Mouse (Mus musculus): Measurements from ENCODE around the gene Ccdc103. TPM values are rescaled to one million over a fixed set of nuclear protein-coding genes. Genes with fewer than 3 reads are reported as not detected.

Gene Ccdc103
- not detected for total RNA-seq (2021)
- long read RNA-seq, experiment 1: 0 reads
- long read RNA-seq, experiment 2: 0 reads

- H3K4me3 ChIP-seq: peak within 1 kb of the TSS; percentile 95
- peak; percentile 92 for DNase-seq
- peak within 1 kb of the TSS; percentile 100 for H3K27ac ChIP-seq
- intact Hi-C loops (cut with DNase I): no loop called here
- no peak for TF ChIP-seq CTCF (IDR thresholded peaks at IDR 0.05)
Observed at GRCm38 (mm10) chr11:102880585-102881313, at the start of gene Ccdc103, which contains the start of gene Eftud2. Gene Ccdc103, plus strand, starts transcription at chr11:102881204. Gene Eftud2, minus strand, starts transcription at chr11:102880985.

DNA sequence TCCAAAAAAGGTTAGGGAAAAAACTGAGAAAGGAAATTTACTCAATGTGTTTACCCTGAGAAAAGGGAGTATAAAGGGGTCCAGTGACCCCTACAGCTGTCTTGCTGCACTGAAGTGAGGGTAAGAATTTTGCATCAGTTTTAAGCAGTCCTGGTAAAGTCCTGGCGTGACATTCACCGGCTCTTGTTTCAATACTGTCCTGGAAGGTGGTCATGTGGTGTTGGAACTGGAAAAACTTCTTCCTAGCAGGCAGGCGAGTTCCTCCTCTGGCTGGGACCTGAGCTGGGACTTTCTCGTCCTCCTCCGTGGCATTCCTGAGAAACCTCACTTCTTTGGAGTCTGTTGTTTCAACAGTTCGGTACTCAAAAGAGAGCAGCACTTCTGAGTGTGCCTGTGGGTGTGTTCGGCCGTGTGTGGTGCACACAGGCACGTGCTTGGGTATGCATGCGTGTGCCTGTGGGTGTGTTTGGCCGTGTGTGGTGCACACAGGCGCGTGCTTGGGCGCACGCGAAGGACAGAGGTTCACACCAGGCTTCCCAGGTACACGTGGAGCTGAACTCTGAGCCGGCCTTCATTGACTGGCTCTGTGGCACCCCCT is 48.2 kb upstream of the Ccdc103 start:
- DNase-seq: no peak
- intact Hi-C loops (cut with DNase I): no loop called here
- no peak overlapping the region for H3K4me3 ChIP-seq
- no peak for TF ChIP-seq CTCF (IDR thresholded peaks at IDR 0.05)
- peak overlapping the region; percentile 38 for H3K27ac ChIP-seq

DNA sequence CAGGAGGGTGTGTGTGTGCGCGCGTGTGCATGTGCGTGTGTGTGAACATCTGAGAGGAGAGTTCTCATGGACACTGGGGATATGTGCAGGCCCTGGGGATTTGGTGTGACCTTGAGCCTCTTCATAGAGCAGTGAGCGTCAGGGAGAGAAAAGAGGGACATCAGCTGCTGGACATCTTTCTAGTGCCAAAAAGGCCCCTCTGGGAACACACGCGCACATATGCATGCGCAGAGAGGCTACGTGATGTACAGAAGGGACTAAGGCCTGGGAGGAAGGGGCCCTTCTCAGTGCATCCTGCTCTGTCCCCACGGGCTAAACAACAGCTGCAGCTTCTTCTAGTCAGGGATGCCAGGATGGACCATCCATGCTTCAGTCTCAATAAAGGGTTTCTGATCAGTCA is 46.8 kb upstream of the Ccdc103 start:
- no peak overlapping the region for H3K4me3 ChIP-seq
- intact Hi-C loops (cut with DNase I): no loop called here
- no peak for TF ChIP-seq CTCF (IDR thresholded peaks at IDR 0.05)
- no peak for DNase-seq
- H3K27ac ChIP-seq: peak overlapping the region; percentile 62

DNA sequence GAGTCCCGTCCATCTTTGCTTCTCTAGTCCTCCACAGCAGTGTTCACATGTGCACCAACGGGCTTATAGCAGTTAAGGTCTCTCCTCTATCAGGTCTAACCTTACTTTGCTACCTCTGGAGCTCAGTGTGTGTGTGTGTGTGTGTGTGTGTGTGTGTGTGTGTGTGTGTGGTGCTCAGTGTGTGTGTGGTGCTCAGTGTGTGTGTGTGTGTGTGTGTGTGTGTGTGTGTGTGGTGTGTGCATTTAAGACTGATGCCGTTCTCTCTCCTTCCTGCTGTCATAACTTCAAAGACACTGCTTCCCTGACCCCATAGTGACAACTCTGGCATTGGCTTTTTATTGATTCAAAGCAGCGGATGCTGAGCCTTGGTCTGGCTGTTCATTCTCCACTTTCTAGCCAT is 45.5 kb upstream of the Ccdc103 start, which contains the start of gene Higd1b:
Gene Higd1b (plus strand): TSS at position 301 of the 400 bp plus-strand sequence.
- no peak for TF ChIP-seq CTCF (IDR thresholded peaks at IDR 0.05)
- no peak for DNase-seq
- Histone ChIP-seq H3K4me3 (peak within 1 kb of the TSS; percentile 29), H3K27ac (peak within 1 kb of the TSS; percentile 72)
- intact Hi-C loops (cut with DNase I): no loop called here

- peak overlapping the region; percentile 29 for H3K4me3 ChIP-seq
- DNase-seq: no peak
- H3K27ac ChIP-seq: peak overlapping the region; percentile 72
- intact Hi-C loops (cut with DNase I): no loop called here
- TF ChIP-seq CTCF (IDR thresholded peaks at IDR 0.05): no peak
Observed at GRCm38 (mm10) chr11:102836146-102836545, 44.9 kb upstream of the Ccdc103 start.

DNA sequence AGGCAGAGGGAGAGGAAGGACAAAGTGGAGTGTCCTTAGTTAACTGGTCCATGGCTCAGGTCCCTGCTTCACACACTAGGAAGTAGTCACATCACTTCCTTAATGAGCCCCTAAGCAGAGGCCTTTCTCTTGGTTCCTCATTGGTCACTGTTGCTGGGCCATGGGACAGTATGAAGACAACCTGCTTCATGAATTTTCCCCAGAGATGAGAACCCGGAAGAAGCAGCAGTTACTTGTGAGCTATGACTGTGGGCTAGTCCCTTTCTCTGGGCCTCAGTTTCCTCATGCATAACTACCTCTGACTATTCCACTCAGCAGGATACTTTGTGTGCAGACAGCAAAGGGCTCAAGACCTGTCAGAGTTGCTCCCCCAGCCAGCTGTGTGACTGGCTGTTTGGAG is 43.6 kb upstream of the Ccdc103 start:
- Histone ChIP-seq H3K4me3 (peak overlapping the region; percentile 29), H3K27ac (peak overlapping the region; percentile 72)
- intact Hi-C loops (cut with DNase I): no loop called here
- DNase-seq: no peak
- no peak for TF ChIP-seq CTCF (IDR thresholded peaks at IDR 0.05)

DNA sequence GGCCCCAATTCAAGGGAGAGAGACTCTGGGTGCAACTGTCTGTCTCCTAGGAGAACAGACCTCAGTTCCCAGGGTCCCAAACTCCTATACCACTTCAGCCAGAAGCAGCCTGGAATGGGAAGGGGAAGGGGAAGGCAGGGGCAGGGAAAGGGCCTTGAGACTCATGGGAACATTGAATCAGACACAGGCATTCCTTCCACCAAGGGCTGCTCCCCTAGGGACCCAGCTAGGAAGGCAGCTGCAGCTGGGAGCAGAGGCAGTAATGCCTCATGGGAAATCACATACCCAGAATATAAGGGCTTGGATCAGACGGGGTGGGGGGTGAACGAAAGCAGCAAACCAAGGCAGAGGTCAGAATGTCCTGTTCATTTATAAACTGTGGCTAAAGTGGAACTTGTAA is 42.9 kb upstream of the Ccdc103 start:
- Histone ChIP-seq H3K4me3 (no peak overlapping the region; the same call in 1 of the 2 replicates), H3K27ac (peak overlapping the region; percentile 72)
- intact Hi-C loops (cut with DNase I): no loop called here
- no peak for TF ChIP-seq CTCF (IDR thresholded peaks at IDR 0.05)
- peak; percentile 52 for DNase-seq

GRCm38 (mm10) chr11:102838616-102839150 is 42.3 kb upstream of the Ccdc103 start:
- peak overlapping the region; percentile 40 for H3K4me3 ChIP-seq
- TF ChIP-seq CTCF (IDR thresholded peaks at IDR 0.05): no peak
- peak overlapping the region; percentile 69 for H3K27ac ChIP-seq
- intact Hi-C loops (cut with DNase I): no loop called here
- no peak for DNase-seq

DNA sequence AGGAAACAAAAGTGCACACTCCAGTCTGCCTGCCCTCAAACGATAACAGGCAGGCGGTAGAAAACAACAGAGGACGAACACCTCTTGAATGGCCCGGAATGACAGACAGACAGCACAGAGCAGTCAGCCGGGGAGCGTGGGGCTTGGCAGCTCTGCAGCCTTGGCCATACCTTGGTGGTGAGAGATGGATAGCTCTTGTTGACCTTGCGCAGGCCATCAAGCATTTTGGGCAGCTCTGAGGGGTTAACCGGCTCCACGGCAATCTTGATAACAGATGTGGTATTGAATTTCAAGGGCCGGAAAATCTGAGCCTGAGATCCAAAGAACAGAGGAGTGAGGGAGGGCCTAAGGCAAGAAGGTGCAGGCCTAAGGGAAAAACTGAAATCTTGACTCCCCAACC is 35.1 kb upstream of the Ccdc103 start:
- H3K27ac ChIP-seq: no peak overlapping the region
- no peak for TF ChIP-seq CTCF (IDR thresholded peaks at IDR 0.05)
- intact Hi-C loops (cut with DNase I): no loop called here

GRCm38 (mm10) chr11:102851883-102852282 is 29.1 kb upstream of the Ccdc103 start:
- intact Hi-C loops (cut with DNase I): loop anchor here (1.0 kb wide), 2 partner anchors 74 to 78 kb away; no protein-coding TSS in a partner anchor
- TF ChIP-seq CTCF (IDR thresholded peaks at IDR 0.05): peak; percentile 78
- peak; percentile 86 for DNase-seq
- Histone ChIP-seq H3K27ac (no peak overlapping the region), H3K4me3 (no peak overlapping the region)

More for the DNA sequence above, 35.1 kb upstream of the Ccdc103 start:
- H3K4me3 ChIP-seq: no peak overlapping the region
- no peak for DNase-seq

DNA sequence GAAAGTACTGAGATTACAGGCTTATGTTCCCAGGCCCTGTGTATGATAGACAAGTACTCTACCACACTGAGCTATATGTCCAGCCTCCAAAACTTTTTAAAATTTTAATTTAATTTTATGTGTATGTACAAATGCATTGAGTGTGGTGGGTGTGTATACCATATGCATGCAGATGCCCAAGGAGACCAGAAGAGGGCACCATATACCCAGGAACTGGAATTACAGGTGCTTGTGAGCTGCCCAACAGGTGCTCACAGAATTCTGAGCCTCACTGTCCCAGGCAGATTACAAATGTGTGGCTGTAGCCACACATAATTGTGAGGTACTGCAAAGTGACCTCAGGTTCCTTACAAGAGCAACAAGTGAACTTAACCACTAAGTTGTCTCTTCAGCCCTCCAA is 27.2 kb upstream of the Ccdc103 start:
- peak; percentile 52 for TF ChIP-seq CTCF (IDR thresholded peaks at IDR 0.05)
- intact Hi-C loops (cut with DNase I): no loop called here
- H3K4me3 ChIP-seq: no peak overlapping the region
- H3K27ac ChIP-seq: no peak overlapping the region
- DNase-seq: no peak

- H3K27ac ChIP-seq: no peak overlapping the region
Observed at GRCm38 (mm10) chr11:102855941-102856340, 25.1 kb upstream of the Ccdc103 start.

DNA sequence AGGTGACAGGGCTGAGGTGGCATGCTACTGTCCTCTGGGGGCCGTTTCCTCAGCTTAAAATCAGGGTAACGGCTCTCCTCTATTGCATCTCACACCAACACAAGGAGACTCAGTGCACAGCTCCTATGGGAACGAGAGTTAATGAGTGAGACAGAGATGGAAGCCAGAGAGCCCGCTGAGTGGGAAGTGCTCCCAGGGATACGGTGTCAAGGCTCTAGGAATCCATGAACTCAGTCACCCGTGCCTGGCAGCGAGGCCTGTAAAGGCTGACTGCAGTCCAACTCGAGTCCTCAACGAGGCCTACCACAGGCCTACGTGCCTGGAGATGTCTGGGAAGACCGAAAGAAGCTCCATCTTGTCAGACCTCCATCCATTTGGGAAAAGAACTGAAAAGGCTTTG is 22.1 kb upstream of the Ccdc103 start:
- no peak overlapping the region for H3K4me3 ChIP-seq
- TF ChIP-seq CTCF (IDR thresholded peaks at IDR 0.05): no peak
- peak; percentile 69 for DNase-seq
- intact Hi-C loops (cut with DNase I): no loop called here
- peak overlapping the region; percentile 50 for H3K27ac ChIP-seq

More at GRCm38 (mm10) chr11:102855941-102856340, 25.1 kb upstream of the Ccdc103 start:
- no peak overlapping the region for H3K4me3 ChIP-seq
- intact Hi-C loops (cut with DNase I): no loop called here
- TF ChIP-seq CTCF (IDR thresholded peaks at IDR 0.05): no peak
- DNase-seq: no peak
